Mouse (Mus musculus) heart, embryonic 11.5 days (tissue): ENCODE results near the gene Wee2. TPM values are rescaled to one million over a fixed set of nuclear protein-coding genes. Genes with fewer than 3 reads are reported as not detected.

Experiments used
- ATAC-seq: fragments of 200-750 bp; cut with Nextera tagmentation; replicated peaks from 2 replicates; pipeline ENCODE4 v1.8.0; 2017; ENCODE audit warnings: moderate library complexity; ENCODE audit not compliant: insufficient number of reproducible peaks, low FRiP score, low TSS enrichment
- H3K27ac ChIP-seq: fragments of 300-500 bp; sonication (generic); 2 replicates; pipeline ENCODE4 v1.5.1; 2014; ENCODE audit warnings: mild to moderate bottlenecking, low read depth, low read length
- H3K27me3 ChIP-seq: fragments of 300-500 bp; sonication (generic); 2 replicates; pipeline ENCODE4 v1.6.1; 2014; ENCODE audit warnings: mild to moderate bottlenecking, low read length, mixed read lengths; ENCODE audit not compliant: control insufficient read depth, insufficient read depth
- H3K36me3 ChIP-seq: fragments of 300-500 bp; sonication (generic); 2 replicates; pipeline ENCODE4 v1.6.1; 2014; ENCODE audit warnings: mild to moderate bottlenecking, low read length, moderate library complexity, mixed read lengths; ENCODE audit not compliant: control insufficient read depth, insufficient read depth
- H3K4me1 ChIP-seq: fragments of 300-500 bp; sonication (generic); 2 replicates; pipeline ENCODE4 v1.6.1; 2014; ENCODE audit warnings: low read length; ENCODE audit not compliant: control insufficient read depth, insufficient read depth
- H3K4me2 ChIP-seq: fragments of 300-500 bp; sonication (generic); 2 replicates; pipeline ENCODE4 v1.6.1; 2014; ENCODE audit warnings: mild to moderate bottlenecking, moderate library complexity
- H3K4me3 ChIP-seq: fragments of 300-500 bp; sonication (generic); 2 replicates; pipeline ENCODE4 v1.5.1; 2014; ENCODE audit warnings: low read depth, low read length
- H3K9ac ChIP-seq: fragments of 300-500 bp; sonication (generic); 2 replicates; pipeline ENCODE4 v1.6.1; 2014; ENCODE audit warnings: mild to moderate bottlenecking, low read depth, low read length, moderate library complexity
- H3K9me3 ChIP-seq: fragments of 300-500 bp; sonication (generic); replicated peaks from 2 replicates; pipeline ENCODE4 v1.6.1; 2016; ENCODE audit warnings: low read length; ENCODE audit not compliant: control insufficient read depth
- WGBS: fragments of 180-500 bp; shearing (Covaris S2); extraction: QIAGEN DNeasy Blood & Tissue Kit; methylation state at CpG from one replicate; pipeline ENCODE4 v1.1.7; 2014; ENCODE audit not compliant: insufficient replicate concordance; 5-methylcytosine and 5-hydroxymethylcytosine counted together
- polyA plus RNA-seq: library from polyadenylated mRNA; unstranded; fragments of >200 nt; fragmentation: Nextera tagmentation; extraction: Ambion mirVana; gene quantifications from 2 replicates; pipeline ENCODE4 v1.2.1, GENCODE M21; 2014

Gene Wee2
- polyA plus RNA-seq, 1 experiment from 2014 or later, result not detected

- Histone ChIP-seq H3K9ac (no peak overlapping the region), H3K4me3 (no peak overlapping the region), H3K4me1 (no peaks in the 10 kb centered on the region), H3K27me3 (no peaks in the 10 kb centered on the region), H3K9me3 (no peaks in the 10 kb centered on the region), H3K4me2 (no peak overlapping the region), H3K36me3 (no peaks in the 10 kb centered on the region), H3K27ac (no peak overlapping the region)
- 53% methylated on average over 4 of the region's 4 CpGs for WGBS
- ATAC-seq, result no peak
Observed at GRCm38 (mm10) chr6:40431356-40431755, 7.5 kb upstream of the Wee2 start.

GRCm38 (mm10) chr6:40431812-40432211 lies 7.1 kb upstream of the Wee2 start:
- Histone ChIP-seq H3K9ac (no peak overlapping the region), H3K4me2 (no peak overlapping the region), H3K27me3 (no peaks in the 10 kb centered on the region), H3K36me3 (no peaks in the 10 kb centered on the region), H3K4me3 (no peak overlapping the region), H3K9me3 (no peaks in the 10 kb centered on the region), H3K27ac (no peak overlapping the region), H3K4me1 (no peaks in the 10 kb centered on the region)
- ATAC-seq, result no peak

- WGBS, result 80% methylated on average over 17 of the region's 17 CpGs
Observed at GRCm38 (mm10) chr6:40432346-40433275, 6.3 kb upstream of the Wee2 start.

DNA sequence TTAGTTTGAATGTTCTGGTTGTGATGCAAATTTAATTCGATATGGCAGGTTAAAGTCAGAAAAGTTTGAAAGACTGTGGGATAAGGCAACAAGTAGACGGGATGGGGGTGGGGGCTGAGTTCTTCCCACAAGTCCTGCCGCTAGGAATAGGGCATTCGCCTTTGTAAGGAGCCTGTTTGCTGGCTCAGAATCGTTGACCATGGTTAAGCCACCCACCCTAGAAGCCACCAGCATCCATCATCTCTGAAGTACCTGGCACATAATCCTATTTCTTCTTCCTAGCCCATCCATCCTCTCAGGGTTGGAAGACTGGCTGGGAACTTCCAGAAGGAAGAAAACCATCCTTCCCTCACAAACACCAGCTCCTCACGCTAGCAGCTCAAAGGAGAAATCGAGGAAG lies 4.2 kb upstream of the Wee2 start:
- Histone ChIP-seq H3K27me3 (no peaks in the 10 kb centered on the region; the same call in 1 of the 2 replicates), H3K4me2 (peak overlapping the region; percentile 93), H3K4me1 (no peaks in the 10 kb centered on the region), H3K36me3 (no peaks in the 10 kb centered on the region), H3K9ac (peak overlapping the region; percentile 84; the same call in 1 of the 2 replicates), H3K4me3 (peak overlapping the region; percentile 75), H3K27ac (no peak overlapping the region), H3K9me3 (no peaks in the 10 kb centered on the region)
- WGBS, result 11% methylated on average over 7 of the region's 7 CpGs
- no peak for ATAC-seq

More at GRCm38 (mm10) chr6:40432346-40433275, 6.3 kb upstream of the Wee2 start:
- H3K36me3 ChIP-seq, result no peaks in the 10 kb centered on the region
- H3K27me3 ChIP-seq, result no peaks in the 10 kb centered on the region; the same call in 1 of the 2 replicates
- no peak for ATAC-seq
- H3K9ac ChIP-seq, result no peak overlapping the region
- no peak overlapping the region for H3K4me2 ChIP-seq
- H3K4me3 ChIP-seq, result no peak overlapping the region
- no peaks in the 10 kb centered on the region for H3K9me3 ChIP-seq
- H3K4me1 ChIP-seq, result no peaks in the 10 kb centered on the region
- H3K27ac ChIP-seq, result no peak overlapping the region

- WGBS, result under 1% methylated on average over 62 of the region's 72 CpGs
- H3K4me3 ChIP-seq, result peak overlapping the region; percentile 75
- peak; percentile 37 for ATAC-seq
- H3K9ac ChIP-seq, result peak overlapping the region; percentile 84
- no peaks in the 10 kb centered on the region for H3K36me3 ChIP-seq
- 0 out of 2 replicates have a peak overlapping the region, but pooled peaks have one; percentile 22 for H3K27ac ChIP-seq
- H3K4me1 ChIP-seq, result no peaks in the 10 kb centered on the region
- H3K4me2 ChIP-seq, result peak overlapping the region; percentile 93
- peaks cover under 1% of the 10 kb centered on the region for H3K27me3 ChIP-seq
- H3K9me3 ChIP-seq, result no peaks in the 10 kb centered on the region
Observed at GRCm38 (mm10) chr6:40435151-40436046, 3.5 kb upstream of the Wee2 start.

DNA sequence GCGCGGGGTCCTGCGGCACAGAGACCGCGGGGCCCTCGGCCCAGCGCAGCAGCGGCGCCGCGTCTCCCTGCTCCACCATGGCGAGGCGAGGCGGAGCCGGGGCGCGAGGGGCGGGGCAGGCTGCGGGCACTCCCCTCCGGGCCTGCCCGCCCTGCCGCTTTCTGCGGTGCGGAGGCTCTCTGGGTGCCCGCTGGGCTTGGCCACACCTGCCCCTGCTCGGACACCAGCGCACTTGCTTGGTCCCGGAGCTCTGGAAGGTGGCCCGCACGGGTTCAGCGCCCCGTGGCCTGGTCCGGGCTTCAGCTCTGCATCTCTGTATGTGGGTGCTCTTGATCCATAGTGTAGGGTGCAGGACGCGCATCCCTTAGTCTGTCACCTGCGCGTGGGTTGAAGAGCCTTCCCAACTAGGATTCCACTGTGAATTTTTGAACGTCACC lies 2.8 kb upstream of the Wee2 start, which contains the start of gene E330009J07Rik:
Gene E330009J07Rik, minus strand, starts transcription at position 89 of the 437 bp plus-strand sequence.
- Histone ChIP-seq H3K27ac (0 out of 2 replicates have a peak within 1 kb of the TSS, but pooled peaks have one; percentile 22), H3K36me3 (no peaks in the 10 kb centered on the region), H3K9ac (peak within 1 kb of the TSS; percentile 84), H3K9me3 (no peaks in the 10 kb centered on the region), H3K4me1 (no peaks in the 10 kb centered on the region), H3K27me3 (peaks cover 3% of the 10 kb centered on the region), H3K4me2 (peak within 1 kb of the TSS; percentile 93), H3K4me3 (peak within 1 kb of the TSS; percentile 75)
- under 1% methylated on average over 38 of the region's 38 CpGs for WGBS
- peak; percentile 88 for ATAC-seq

GRCm38 (mm10) chr6:40439731-40440130 lies 843 bp downstream of the Wee2 start:
- no peak for ATAC-seq
- no peak overlapping the region for H3K27ac ChIP-seq
- H3K4me3 ChIP-seq, result no peak overlapping the region
- peaks cover 3% of the 10 kb centered on the region for H3K27me3 ChIP-seq
- no peak overlapping the region for H3K9ac ChIP-seq
- no peaks in the 10 kb centered on the region for H3K36me3 ChIP-seq
- no peaks in the 10 kb centered on the region for H3K4me1 ChIP-seq
- no peaks in the 10 kb centered on the region for H3K9me3 ChIP-seq
- H3K4me2 ChIP-seq, result peak overlapping the region; percentile 27; the same call in 1 of the 2 replicates
- 29% methylated on average over 12 of the region's 12 CpGs for WGBS

DNA sequence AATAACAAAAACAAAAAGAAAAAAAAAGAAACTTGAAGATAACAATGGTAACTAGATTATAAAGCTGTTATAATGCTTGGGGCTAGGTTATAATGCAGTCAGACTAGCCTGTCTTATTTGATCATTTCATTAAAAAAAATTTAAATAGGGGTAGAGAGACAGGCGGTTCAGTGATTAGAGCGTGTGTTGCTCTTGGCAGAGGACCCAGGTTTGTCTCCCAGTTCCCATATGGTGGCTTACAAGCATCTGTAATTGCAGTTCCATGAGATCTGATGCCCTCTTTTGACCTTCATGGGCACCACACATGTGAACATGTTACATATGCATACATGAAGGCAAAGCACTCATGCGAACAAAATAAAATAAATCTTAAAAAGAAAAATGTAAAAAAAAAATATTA lies 2.4 kb downstream of the Wee2 start:
- H3K36me3 ChIP-seq, result no peaks in the 10 kb centered on the region
- no peak for ATAC-seq
- 62% methylated on average over 3 of the region's 3 CpGs for WGBS
- H3K4me3 ChIP-seq, result no peak overlapping the region
- H3K4me1 ChIP-seq, result no peaks in the 10 kb centered on the region
- no peak overlapping the region for H3K27ac ChIP-seq
- H3K27me3 ChIP-seq, result peaks cover 3% of the 10 kb centered on the region
- H3K4me2 ChIP-seq, result no peak overlapping the region
- H3K9ac ChIP-seq, result no peak overlapping the region
- H3K9me3 ChIP-seq, result no peaks in the 10 kb centered on the region
